Mouse (Mus musculus) heart, embryonic 13.5 days (tissue): ENCODE results near the gene Stk39. TPM values are rescaled to one million over a fixed set of nuclear protein-coding genes. Genes with fewer than 3 reads are reported as not detected.

Experiments
- ATAC-seq: fragments of 200-750 bp; cut with Nextera tagmentation; 2 replicates; pipeline ENCODE4 v1.8.0; 2017; ENCODE audit warnings: moderate TSS enrichment; ENCODE audit not compliant: insufficient number of reproducible peaks, low FRiP score, low TSS enrichment; ENCODE audit errors: extremely low read depth
- H3K27ac ChIP-seq: fragments of 300-500 bp; sonication (generic); replicated peaks from 2 replicates; pipeline ENCODE4 v1.5.1; 2015; ENCODE audit warnings: moderate library complexity, mild to moderate bottlenecking, inconsistent platforms
- H3K27me3 ChIP-seq: fragments of 300-500 bp; sonication (generic); replicated peaks from 2 replicates; pipeline ENCODE4 v1.6.1; 2015; ENCODE audit warnings: mild to moderate bottlenecking, inconsistent platforms
- H3K36me3 ChIP-seq: fragments of 300-500 bp; sonication (generic); 2 replicates; pipeline ENCODE4 v1.6.1; 2015; ENCODE audit warnings: mild to moderate bottlenecking, inconsistent platforms
- H3K4me1 ChIP-seq: fragments of 300-500 bp; sonication (generic); 2 replicates; pipeline ENCODE4 v1.6.1; 2015; ENCODE audit warnings: inconsistent platforms
- H3K4me2 ChIP-seq: fragments of 300-500 bp; sonication (generic); 2 replicates; pipeline ENCODE4 v1.6.1; 2015; ENCODE audit warnings: inconsistent platforms, mild to moderate bottlenecking, moderate library complexity
- H3K4me3 ChIP-seq: fragments of 300-500 bp; sonication (generic); 2 replicates; pipeline ENCODE4 v1.5.1; 2015; ENCODE audit warnings: moderate library complexity, mild to moderate bottlenecking, inconsistent platforms
- H3K9ac ChIP-seq: fragments of 300-500 bp; sonication (generic); 2 replicates; pipeline ENCODE4 v1.6.1; 2015; ENCODE audit warnings: inconsistent platforms, mild to moderate bottlenecking, moderate library complexity
- H3K9me3 ChIP-seq: fragments of 300-500 bp; sonication (generic); 2 replicates; pipeline ENCODE4 v1.6.1; 2016; ENCODE audit warnings: inconsistent platforms
- WGBS: fragments of 180-500 bp; shearing (Covaris S2); methylation state at CpG from one replicate; pipeline ENCODE4 v1.1.7; 2015; ENCODE audit warnings: mixed read lengths; 5-methylcytosine and 5-hydroxymethylcytosine counted together
- polyA plus RNA-seq: library from polyadenylated mRNA; unstranded; fragments of >200 nt; fragmentation: Nextera tagmentation; extraction: Ambion mirVana; gene quantifications from 2 replicates; pipeline ENCODE4 v1.2.1, GENCODE M21; 2015

The Stk39 gene
- polyA plus RNA-seq, 1 experiment from 2014 or later: 49.6 TPM

- H3K9ac ChIP-seq: no peak overlapping the region
- H3K36me3 ChIP-seq: no peaks in the 10 kb centered on the region
- ATAC-seq: no peak
- H3K4me1 ChIP-seq: no peaks in the 10 kb centered on the region
- no peaks in the 10 kb centered on the region for H3K27me3 ChIP-seq
- H3K27ac ChIP-seq: no peak overlapping the region
- no peak overlapping the region for H3K4me3 ChIP-seq
- H3K9me3 ChIP-seq: no peaks in the 10 kb centered on the region
- no peak overlapping the region for H3K4me2 ChIP-seq
Observed at GRCm38 (mm10) chr2:68193465-68193837, 278.6 kb downstream of the Stk39 start.

- no peaks in the 10 kb centered on the region for H3K27me3 ChIP-seq
- 73% methylated on average over 5 of the region's 5 CpGs for WGBS
- no peaks in the 10 kb centered on the region for H3K9me3 ChIP-seq
- no peak overlapping the region for H3K4me3 ChIP-seq
- no peaks in the 10 kb centered on the region for H3K4me1 ChIP-seq
- no peak for ATAC-seq
- no peak overlapping the region for H3K27ac ChIP-seq
- H3K36me3 ChIP-seq: no peaks in the 10 kb centered on the region
- no peak overlapping the region for H3K9ac ChIP-seq
- H3K4me2 ChIP-seq: no peak overlapping the region
Observed at GRCm38 (mm10) chr2:68192605-68193464, 279.2 kb downstream of the Stk39 start.

- Histone ChIP-seq H3K27ac (no peak overlapping the region), H3K9ac (no peak overlapping the region), H3K4me3 (no peak overlapping the region), H3K9me3 (no peaks in the 10 kb centered on the region), H3K36me3 (no peaks in the 10 kb centered on the region), H3K4me1 (peaks cover 2% of the 10 kb centered on the region; the same call in 1 of the 2 replicates), H3K4me2 (no peak overlapping the region), H3K27me3 (no peaks in the 10 kb centered on the region)
- 83% methylated on average over 3 of the region's 3 CpGs for WGBS
- ATAC-seq: no peak
Observed at GRCm38 (mm10) chr2:68176425-68176824, 295.6 kb downstream of the Stk39 start.

- no peak overlapping the region for H3K4me3 ChIP-seq
- no peaks in the 10 kb centered on the region for H3K36me3 ChIP-seq
- no peaks in the 10 kb centered on the region for H3K9me3 ChIP-seq
- no peak for ATAC-seq
- H3K27ac ChIP-seq: no peak overlapping the region
- H3K27me3 ChIP-seq: no peaks in the 10 kb centered on the region
- H3K4me2 ChIP-seq: no peak overlapping the region
- H3K4me1 ChIP-seq: peaks cover 7% of the 10 kb centered on the region; the same call in 1 of the 2 replicates
- 60% methylated on average over 10 of the region's 10 CpGs for WGBS
- H3K9ac ChIP-seq: no peak overlapping the region
Observed at GRCm38 (mm10) chr2:68171306-68171705, 300.8 kb downstream of the Stk39 start.

GRCm38 (mm10) chr2:68162012-68162411 lies 310.1 kb downstream of the Stk39 start:
- no peak for ATAC-seq
- H3K36me3 ChIP-seq: no peaks in the 10 kb centered on the region
- H3K4me1 ChIP-seq: no peaks in the 10 kb centered on the region
- no peaks in the 10 kb centered on the region for H3K27me3 ChIP-seq
- H3K9ac ChIP-seq: no peak overlapping the region
- no peak overlapping the region for H3K4me2 ChIP-seq
- no peak overlapping the region for H3K27ac ChIP-seq
- 75% methylated on average over 4 of the region's 4 CpGs for WGBS
- no peak overlapping the region for H3K4me3 ChIP-seq
- H3K9me3 ChIP-seq: no peaks in the 10 kb centered on the region

GRCm38 (mm10) chr2:68160566-68160965 lies 311.5 kb downstream of the Stk39 start:
- Histone ChIP-seq H3K36me3 (no peaks in the 10 kb centered on the region), H3K27ac (no peak overlapping the region), H3K4me2 (no peak overlapping the region), H3K9me3 (no peaks in the 10 kb centered on the region), H3K4me3 (no peak overlapping the region), H3K4me1 (no peaks in the 10 kb centered on the region), H3K9ac (no peak overlapping the region), H3K27me3 (no peaks in the 10 kb centered on the region)
- 79% methylated on average over 2 of the region's 2 CpGs for WGBS
- no peak for ATAC-seq

Other genes starting within 250 kb of the Stk39 start
- gene 4933409G03Rik, start 110.1 kb upstream of the Stk39 start, polyA plus RNA-seq: not detected in 2 replicates
- gene 4932414N04Rik, start 184.2 kb upstream of the Stk39 start, polyA plus RNA-seq: not detected in 2 replicates